Mouse (Mus musculus) cerebellum, postnatal 10 days (tissue): ENCODE measurements around the gene Ypel4.

Experiments used
- DNase-seq, 2 experiments: peaks; one replicate each; pipeline ENCODE4 v3.0.0; 2021; ENCODE audit warnings: mixed read lengths in 2 of 2

Gene Ypel4

GRCm38 (mm10) chr2:84728191-84728590 lies 5.7 kb upstream of the Ypel4 start:
- DNase-seq, result peak in 1 of 2 experiments; percentile 7

- DNase-seq, result no peak
Observed at GRCm38 (mm10) chr2:84731206-84731605, 2.7 kb upstream of the Ypel4 start.

GRCm38 (mm10) chr2:84732394-84732793 lies 1.5 kb upstream of the Ypel4 start:
- no peak for DNase-seq

GRCm38 (mm10) chr2:84734351-84734864 lies 550 bp downstream of the Ypel4 start:
- peak; percentile 69 to 75 for DNase-seq

GRCm38 (mm10) chr2:84734919-84735318 lies 1.1 kb downstream of the Ypel4 start:
- peak; percentile 54 to 59 for DNase-seq

- DNase-seq, result peak in 1 of 2 experiments; percentile 12
Observed at GRCm38 (mm10) chr2:84735346-84735920, 1.6 kb downstream of the Ypel4 start.

GRCm38 (mm10) chr2:84736312-84737161 lies 2.7 kb downstream of the Ypel4 start:
- peak; percentile 57 to 61 for DNase-seq

- peak; percentile 62 to 67 for DNase-seq
Observed at GRCm38 (mm10) chr2:84737451-84737925, 3.6 kb downstream of the Ypel4 start.

- DNase-seq, result peak; percentile 63 to 74
Observed at GRCm38 (mm10) chr2:84738271-84738911, 4.5 kb downstream of the Ypel4 start.

GRCm38 (mm10) chr2:84740608-84741333 lies 6.9 kb downstream of the Ypel4 start:
- peak in 1 of 2 experiments; percentile 54 for DNase-seq

GRCm38 (mm10) chr2:84741841-84742450 lies 8.1 kb downstream of the Ypel4 start:
- DNase-seq, result peak in 1 of 2 experiments; percentile 70

- DNase-seq, result peak; percentile 86 to 92
Observed at GRCm38 (mm10) chr2:84742451-84743283, 8.8 kb downstream of the Ypel4 start.

GRCm38 (mm10) chr2:84743561-84743960 lies 9.7 kb downstream of the Ypel4 start, which contains the start of gene Gm19426:
Gm19426 (minus strand) TSS chr2:84743655.
- peak; percentile 93 to 95 for DNase-seq

- peak in 1 of 2 experiments; percentile 56 for DNase-seq
Observed at GRCm38 (mm10) chr2:84744126-84744525, 10.3 kb downstream of the Ypel4 start.

- no peak for DNase-seq
Observed at GRCm38 (mm10) chr2:84750115-84750514, 16.3 kb downstream of the Ypel4 start.

GRCm38 (mm10) chr2:84756245-84756644 lies 22.4 kb downstream of the Ypel4 start:
- no peak for DNase-seq

GRCm38 (mm10) chr2:84757026-84757682 lies 23.3 kb downstream of the Ypel4 start:
- peak in 1 of 2 experiments; percentile 4 for DNase-seq

- DNase-seq, result peak; percentile 72 to 86
Observed at GRCm38 (mm10) chr2:84758542-84759127, 24.8 kb downstream of the Ypel4 start.

- DNase-seq, result peak in 1 of 2 experiments; percentile 7
Observed at GRCm38 (mm10) chr2:84760777-84761176, 26.9 kb downstream of the Ypel4 start.

GRCm38 (mm10) chr2:84761309-84761708 lies 27.5 kb downstream of the Ypel4 start:
- no peak for DNase-seq
